Mouse (Mus musculus) kidney, adult 2 months (tissue): ENCODE measurements at regions not wholly inside any gene's neighbourhood (a gene's known extent, or its start where the extent isn't known, plus 50 kb on each side); places are given as distances from the start of the nearest gene placed in this dataset.

Experiments
- CTCF ChIP-seq: fragments of 200-500 bp; conservative IDR thresholded peaks from 2 replicates; pipeline ENCODE4 v1.5.1; 2011; ENCODE audit warnings: low read depth, mild to moderate bottlenecking, control low read depth, low read length, moderate library complexity, mixed read lengths; ENCODE audit not compliant: insufficient read depth, insufficient read length
- POLR2A ChIP-seq: fragments of 200-500 bp; IDR thresholded peaks from one replicate; pipeline ENCODE4 v1.6.1; 2011; ENCODE audit warnings: low read depth, low read length, control low read depth

DNA sequence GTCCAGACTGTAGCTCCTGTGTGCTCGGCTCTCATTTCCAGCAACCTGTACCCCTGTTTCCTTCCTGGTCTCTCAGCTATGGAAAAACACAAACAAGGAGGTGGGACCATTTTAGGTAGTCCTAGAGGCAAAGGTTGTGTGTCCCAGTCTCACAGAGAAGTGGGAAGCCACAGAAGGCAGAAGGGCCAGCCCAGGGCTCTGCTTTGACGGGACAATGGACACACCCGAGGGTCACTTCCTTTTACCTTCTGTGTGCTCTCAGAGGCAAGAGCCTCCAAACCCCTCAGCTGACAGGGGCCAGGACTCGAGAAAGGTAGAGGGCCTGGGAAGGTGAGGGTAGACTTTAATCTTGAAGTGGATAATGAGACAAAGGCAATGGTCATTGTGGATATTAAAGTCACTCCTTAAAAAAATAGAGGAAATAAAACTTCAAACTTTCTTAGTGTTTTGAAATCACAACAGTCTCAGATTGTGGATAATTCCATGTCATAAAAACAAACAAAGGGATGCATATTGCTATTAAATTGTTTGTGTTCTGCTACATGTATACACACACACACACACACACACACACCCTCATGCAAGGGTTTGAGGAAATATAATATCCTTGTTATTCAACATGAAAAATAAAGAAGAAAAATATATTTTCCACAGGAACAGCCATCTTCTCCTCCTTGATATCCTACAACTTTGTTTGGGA, 195.6 kb upstream of the Spdye4c start:
- TF ChIP-seq CTCF (no peak), POLR2A (no peak)
